Mouse (Mus musculus): ENCODE measurements around the gene Ccl7.

Ccl7 gene

GRCm38 (mm10) chr11:82010115-82010514 lies 35.4 kb upstream of the Ccl7 start:
- Histone ChIP-seq H3K9me3 (ENCODE audit: low read length) (peaks cover 16% of the 10 kb centered on the region), H3K4me3 (replicated peaks; ENCODE audit: low read length) (no peak overlapping the region), H3K36me3 (ENCODE audit: insufficient read depth, low read length) (no peaks in the 10 kb centered on the region), H3K27me3 (ENCODE audit: insufficient read depth, low read length) (no peaks in the 10 kb centered on the region), H3K4me1 (replicated peaks; ENCODE audit: low read depth, low read length) (no peaks in the 10 kb centered on the region; the same call in 1 of the 2 replicates)
- TF ChIP-seq CTCF (conservative IDR thresholded peaks at IDR 0.05; ENCODE audit: low read length) (no peak), POU5F1 (IDR thresholded peaks at IDR 0.05; ENCODE audit: borderline replicate concordance, low read length) (no peak), NANOG (IDR thresholded peaks at IDR 0.05; ENCODE audit: borderline replicate concordance, low read length) (no peak)

GRCm38 (mm10) chr11:82011411-82012193 lies 33.9 kb upstream of the Ccl7 start:
- H3K9me3 ChIP-seq (ENCODE audit: low read length), result peaks cover 16% of the 10 kb centered on the region
- H3K27me3 ChIP-seq (ENCODE audit: insufficient read depth, low read length), result no peaks in the 10 kb centered on the region
- no peaks in the 10 kb centered on the region for H3K36me3 ChIP-seq (ENCODE audit: insufficient read depth, low read length)
- H3K4me1 ChIP-seq (replicated peaks; ENCODE audit: low read depth, low read length), result no peaks in the 10 kb centered on the region; the same call in 1 of the 2 replicates
- H3K4me3 ChIP-seq (replicated peaks; ENCODE audit: low read length), result no peak overlapping the region
- TF ChIP-seq CTCF (conservative IDR thresholded peaks at IDR 0.05; ENCODE audit: low read length), result no peak
- no peak for TF ChIP-seq NANOG (IDR thresholded peaks at IDR 0.05; ENCODE audit: borderline replicate concordance, low read length)
- no peak for TF ChIP-seq POU5F1 (IDR thresholded peaks at IDR 0.05; ENCODE audit: borderline replicate concordance, low read length)

- no peaks in the 10 kb centered on the region for H3K27me3 ChIP-seq (ENCODE audit: insufficient read depth, low read length)
- H3K4me3 ChIP-seq (replicated peaks; ENCODE audit: low read length), result no peak overlapping the region
- H3K36me3 ChIP-seq (ENCODE audit: insufficient read depth, low read length), result no peaks in the 10 kb centered on the region
- no peaks in the 10 kb centered on the region; the same call in 1 of the 2 replicates for H3K4me1 ChIP-seq (replicated peaks; ENCODE audit: low read depth, low read length)
- peaks cover 16% of the 10 kb centered on the region for H3K9me3 ChIP-seq (ENCODE audit: low read length)
- TF ChIP-seq NANOG (IDR thresholded peaks at IDR 0.05; ENCODE audit: borderline replicate concordance, low read length) (no peak), POU5F1 (IDR thresholded peaks at IDR 0.05; ENCODE audit: borderline replicate concordance, low read length) (no peak), CTCF (conservative IDR thresholded peaks at IDR 0.05; ENCODE audit: low read length) (no peak)
These were observed 31.8 kb upstream of the Ccl7 start for GRCm38 (mm10) chr11:82013756-82014155.

GRCm38 (mm10) chr11:82015066-82015465 lies 30.4 kb upstream of the Ccl7 start:
- no peaks in the 10 kb centered on the region for H3K27me3 ChIP-seq (ENCODE audit: insufficient read depth, low read length)
- no peak overlapping the region for H3K4me3 ChIP-seq (replicated peaks; ENCODE audit: low read length)
- peaks cover 16% of the 10 kb centered on the region for H3K9me3 ChIP-seq (ENCODE audit: low read length)
- no peak for TF ChIP-seq CTCF (conservative IDR thresholded peaks at IDR 0.05; ENCODE audit: low read length)
- TF ChIP-seq POU5F1 (IDR thresholded peaks at IDR 0.05; ENCODE audit: borderline replicate concordance, low read length), result no peak
- no peak for TF ChIP-seq NANOG (IDR thresholded peaks at IDR 0.05; ENCODE audit: borderline replicate concordance, low read length)
- H3K36me3 ChIP-seq (ENCODE audit: insufficient read depth, low read length), result no peaks in the 10 kb centered on the region
- H3K4me1 ChIP-seq (replicated peaks; ENCODE audit: low read depth, low read length), result no peaks in the 10 kb centered on the region; the same call in 1 of the 2 replicates

- TF ChIP-seq CTCF (conservative IDR thresholded peaks at IDR 0.05; ENCODE audit: low read length) (no peak), NANOG (IDR thresholded peaks at IDR 0.05; ENCODE audit: borderline replicate concordance, low read length) (no peak), POU5F1 (IDR thresholded peaks at IDR 0.05; ENCODE audit: borderline replicate concordance, low read length) (no peak)
- H3K9me3 ChIP-seq (ENCODE audit: low read length), result peaks cover 16% of the 10 kb centered on the region
- H3K36me3 ChIP-seq (ENCODE audit: insufficient read depth, low read length), result no peaks in the 10 kb centered on the region
- H3K4me3 ChIP-seq (replicated peaks; ENCODE audit: low read length), result no peak overlapping the region
- no peaks in the 10 kb centered on the region for H3K27me3 ChIP-seq (ENCODE audit: insufficient read depth, low read length)
- no peaks in the 10 kb centered on the region; the same call in 1 of the 2 replicates for H3K4me1 ChIP-seq (replicated peaks; ENCODE audit: low read depth, low read length)
These were observed 29.2 kb upstream of the Ccl7 start for GRCm38 (mm10) chr11:82016181-82016780.

GRCm38 (mm10) chr11:82019389-82019788 lies 26.1 kb upstream of the Ccl7 start:
- no peak for TF ChIP-seq NANOG (IDR thresholded peaks at IDR 0.05; ENCODE audit: borderline replicate concordance, low read length)
- TF ChIP-seq POU5F1 (IDR thresholded peaks at IDR 0.05; ENCODE audit: borderline replicate concordance, low read length), result no peak
- no peak for TF ChIP-seq CTCF (conservative IDR thresholded peaks at IDR 0.05; ENCODE audit: low read length)
- H3K4me1 ChIP-seq (replicated peaks; ENCODE audit: low read depth, low read length), result no peaks in the 10 kb centered on the region
- H3K9me3 ChIP-seq (ENCODE audit: low read length), result no peaks in the 10 kb centered on the region
- H3K36me3 ChIP-seq (ENCODE audit: insufficient read depth, low read length), result no peaks in the 10 kb centered on the region
- H3K27me3 ChIP-seq (ENCODE audit: insufficient read depth, low read length), result no peaks in the 10 kb centered on the region
- no peak overlapping the region for H3K4me3 ChIP-seq (replicated peaks; ENCODE audit: low read length)

GRCm38 (mm10) chr11:82019793-82020192 lies 25.7 kb upstream of the Ccl7 start:
- Histone ChIP-seq H3K4me1 (replicated peaks; ENCODE audit: low read depth, low read length) (no peaks in the 10 kb centered on the region), H3K36me3 (ENCODE audit: insufficient read depth, low read length) (no peaks in the 10 kb centered on the region), H3K9me3 (ENCODE audit: low read length) (no peaks in the 10 kb centered on the region), H3K27me3 (ENCODE audit: insufficient read depth, low read length) (no peaks in the 10 kb centered on the region), H3K4me3 (replicated peaks; ENCODE audit: low read length) (no peak overlapping the region)
- TF ChIP-seq NANOG (IDR thresholded peaks at IDR 0.05; ENCODE audit: borderline replicate concordance, low read length) (no peak), POU5F1 (IDR thresholded peaks at IDR 0.05; ENCODE audit: borderline replicate concordance, low read length) (no peak), CTCF (conservative IDR thresholded peaks at IDR 0.05; ENCODE audit: low read length) (no peak)

- Histone ChIP-seq H3K4me3 (replicated peaks; ENCODE audit: low read length) (no peak overlapping the region), H3K9me3 (ENCODE audit: low read length) (no peaks in the 10 kb centered on the region)
- no peak for TF ChIP-seq CTCF (conservative IDR thresholded peaks at IDR 0.05; ENCODE audit: low read length)
- TF ChIP-seq NANOG (IDR thresholded peaks at IDR 0.05; ENCODE audit: borderline replicate concordance, low read length), result no peak
These were observed 24.1 kb upstream of the Ccl7 start for GRCm38 (mm10) chr11:82021406-82021805.

More at GRCm38 (mm10) chr11:82021406-82021805, 24.1 kb upstream of the Ccl7 start:
- H3K4me1 ChIP-seq (replicated peaks; ENCODE audit: low read depth, low read length), result no peaks in the 10 kb centered on the region
- no peaks in the 10 kb centered on the region for H3K27me3 ChIP-seq (ENCODE audit: insufficient read depth, low read length)
- H3K36me3 ChIP-seq (ENCODE audit: insufficient read depth, low read length), result no peaks in the 10 kb centered on the region

Data from E14TG2a.4 (cell line).